9 mouse cellular contexts compared by ENCODE assay signal in genomic region chr11:82467218-82467617, GRCm38 (mm10).
DNase-seq lines count a peak whose midpoint lies in the region; ATAC-seq lines count a peak whose summit lies in the region.
"Had no signal": no experiment of that assay in that cellular context is flagged by ENCODE, and none has a peak within 500 bp of the region (broad histone marks: within the 10 kb centered on the region; RNA-seq: fewer than 3 reads in every experiment).

No protein-coding gene starts in this region.

- H3K4me3 ChIP-seq in forebrain, embryonic 16.5 days (replicated peaks; ENCODE audit: low read length), result no peak overlapping the region
- no peak overlapping the region for H3K4me3 ChIP-seq in forebrain, embryonic 13.5 days
- H3K4me3 ChIP-seq in neural tube, embryonic 15.5 days (replicated peaks), result no peak overlapping the region
- H3K4me3 ChIP-seq: lung, embryonic 15.5 days had no signal

- no peak overlapping the region for H3K27ac ChIP-seq in forebrain, embryonic 16.5 days (ENCODE audit: low read length)
- no peak overlapping the region for H3K27ac ChIP-seq in forebrain, embryonic 13.5 days
- H3K27ac ChIP-seq in neural tube, embryonic 15.5 days (replicated peaks), result no peak overlapping the region
- H3K27ac ChIP-seq: lung, embryonic 15.5 days had no signal

- peaks cover 7% of the 10 kb centered on the region for H3K4me1 ChIP-seq in forebrain, embryonic 16.5 days (replicated peaks; ENCODE audit: control insufficient read depth, insufficient read depth, low read length)
- H3K4me1 ChIP-seq in forebrain, embryonic 13.5 days, result peaks cover 10% of the 10 kb centered on the region
- peaks cover 9% of the 10 kb centered on the region for H3K4me1 ChIP-seq in neural tube, embryonic 15.5 days
- H3K4me1 ChIP-seq: lung, embryonic 15.5 days had no signal

- 51% methylated on average over 7 of the region's 7 CpGs for WGBS in forebrain, embryonic 16.5 days
- WGBS in forebrain, embryonic 13.5 days, result 68% methylated on average over 7 of the region's 7 CpGs
- WGBS in neural tube, embryonic 15.5 days, result 65% methylated on average over 7 of the region's 7 CpGs

- H3K9ac ChIP-seq in forebrain, embryonic 16.5 days (replicated peaks; ENCODE audit: low read depth, low read length), result no peak overlapping the region
- no peak overlapping the region for H3K9ac ChIP-seq in forebrain, embryonic 13.5 days
- no peak overlapping the region for H3K9ac ChIP-seq in neural tube, embryonic 15.5 days (replicated peaks)
- H3K9ac ChIP-seq: lung, embryonic 15.5 days had no signal

- H3K36me3 ChIP-seq in forebrain, embryonic 16.5 days (ENCODE audit: control insufficient read depth, insufficient read depth), result no peaks in the 10 kb centered on the region
- no peaks in the 10 kb centered on the region for H3K36me3 ChIP-seq in forebrain, embryonic 13.5 days (ENCODE audit: poor library complexity, severe bottlenecking)
- no peaks in the 10 kb centered on the region for H3K36me3 ChIP-seq in neural tube, embryonic 15.5 days
- H3K36me3 ChIP-seq: lung, embryonic 15.5 days had no signal

- H3K4me2 ChIP-seq in forebrain, embryonic 16.5 days (ENCODE audit: low read length), result no peak overlapping the region
- no peak overlapping the region for H3K4me2 ChIP-seq in forebrain, embryonic 13.5 days
- H3K4me2 ChIP-seq in neural tube, embryonic 15.5 days, result no peak overlapping the region
- H3K4me2 ChIP-seq: lung, embryonic 15.5 days had no signal

- intact Hi-C loops in left cerebral cortex, postnatal 10 days (cut with DNase I), result no loop called here

- H3K9me3 ChIP-seq in forebrain, embryonic 16.5 days (ENCODE audit: control insufficient read depth, low read length), result no peaks in the 10 kb centered on the region
- no peaks in the 10 kb centered on the region for H3K9me3 ChIP-seq in forebrain, embryonic 13.5 days (replicated peaks)
- H3K9me3 ChIP-seq in neural tube, embryonic 15.5 days (replicated peaks), result no peaks in the 10 kb centered on the region
- H3K9me3 ChIP-seq: lung, embryonic 15.5 days had no signal

- no peaks in the 10 kb centered on the region for H3K27me3 ChIP-seq in forebrain, embryonic 16.5 days (replicated peaks; ENCODE audit: control insufficient read depth, insufficient read depth, low read length)
- peaks cover 12% of the 10 kb centered on the region for H3K27me3 ChIP-seq in forebrain, embryonic 13.5 days
- H3K27me3 ChIP-seq in neural tube, embryonic 15.5 days (replicated peaks), result no peaks in the 10 kb centered on the region
- H3K27me3 ChIP-seq: lung, embryonic 15.5 days had no signal

- no peak for DNase-seq in neural tube, embryonic 10.5 days (ENCODE audit: extremely low spot score, low spot score)
- peak; percentile 77 to 78 for DNase-seq in left cerebral cortex, postnatal 10 days (ENCODE audit: extremely low spot score in 1 of 2, low spot score in 2 of 2)
- no peak for DNase-seq in urinary bladder, postnatal 36 days (ENCODE audit: low spot score in 2 of 2)
- DNase-seq in spleen, adult 12 weeks (ENCODE audit: low spot score), result no peak
- no peak for DNase-seq in kidney, adult 9 months

- ATAC-seq in forebrain, embryonic 16.5 days, result peak; percentile 54; the same call in 1 of the 2 replicates
- ATAC-seq in forebrain, embryonic 13.5 days, result no peak
- ATAC-seq in neural tube, embryonic 15.5 days (ENCODE audit: low FRiP score), result peak; percentile 77

Comparison
In these comparisons a context has a peak if more than half of its experiments do, and no peak if none do; other contexts are left out.
1. DNase-seq: peak in left cerebral cortex, postnatal 10 days (2 of 2); none in neural tube, embryonic 10.5 days (single experiment), urinary bladder, postnatal 36 days (0 of 2), spleen, adult 12 weeks (single experiment) and kidney, adult 9 months (single experiment).